Mouse (Mus musculus): ENCODE results near the gene Dchs1.
"Not testable (repeated sequence)": the region's sequence is repeated elsewhere in the genome, so short reads cannot be mapped to it uniquely, and the experiment has no call there.

Gene Dchs1

DNA sequence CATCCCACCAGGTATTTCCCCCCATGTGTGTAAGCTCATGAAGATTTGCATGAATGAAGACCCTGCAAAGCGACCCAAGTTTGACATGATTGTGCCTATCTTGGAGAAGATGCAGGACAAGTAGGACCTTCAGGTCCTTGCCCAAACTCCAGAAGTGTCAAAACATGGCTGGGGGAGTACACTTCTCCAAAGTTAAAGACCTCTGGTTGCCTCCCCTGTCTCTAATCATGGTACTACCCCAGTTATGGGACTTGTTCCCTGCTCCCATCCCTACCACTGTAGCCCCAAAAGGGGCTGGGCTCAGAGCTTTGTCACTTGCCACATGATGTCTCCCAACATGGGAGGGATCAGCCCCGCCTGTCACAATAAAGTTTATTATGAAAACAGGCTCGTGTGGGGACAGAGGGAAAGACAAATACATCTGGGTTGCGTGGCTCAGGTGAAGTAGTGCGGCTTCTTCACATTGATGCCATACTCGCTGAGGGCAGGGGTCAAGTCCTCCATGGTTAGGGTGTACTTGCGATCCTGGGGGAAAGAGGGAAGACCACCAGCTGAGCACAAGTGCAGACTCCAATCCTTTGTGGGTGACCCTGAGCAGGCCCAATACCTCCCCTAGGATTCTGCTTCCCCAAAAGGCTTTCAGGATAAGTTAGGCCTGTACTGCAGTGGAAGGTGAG, 44.8 kb downstream of the Dchs1 start:
- DNase-seq (ENCODE audit: low spot score): not testable (repeated sequence)

DNA sequence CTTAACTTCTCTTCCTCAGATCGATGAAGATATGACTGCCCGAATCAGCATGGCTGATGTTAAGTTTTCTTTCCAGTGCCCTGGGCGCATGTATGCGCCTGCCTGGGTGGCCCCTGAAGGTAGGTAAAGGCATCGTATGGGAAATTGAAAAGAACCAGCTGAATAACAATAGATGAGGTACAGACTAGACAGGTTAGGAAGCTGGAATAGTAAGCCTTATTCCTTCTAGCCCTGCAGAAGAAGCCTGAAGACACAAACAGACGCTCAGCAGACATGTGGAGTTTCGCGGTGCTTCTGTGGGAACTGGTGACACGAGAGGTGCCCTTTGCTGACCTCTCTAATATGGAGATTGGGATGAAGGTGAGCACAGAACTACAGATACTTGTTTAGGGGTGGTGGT, 45.5 kb downstream of the Dchs1 start:
- DNase-seq (ENCODE audit: low spot score): no peak

DNA sequence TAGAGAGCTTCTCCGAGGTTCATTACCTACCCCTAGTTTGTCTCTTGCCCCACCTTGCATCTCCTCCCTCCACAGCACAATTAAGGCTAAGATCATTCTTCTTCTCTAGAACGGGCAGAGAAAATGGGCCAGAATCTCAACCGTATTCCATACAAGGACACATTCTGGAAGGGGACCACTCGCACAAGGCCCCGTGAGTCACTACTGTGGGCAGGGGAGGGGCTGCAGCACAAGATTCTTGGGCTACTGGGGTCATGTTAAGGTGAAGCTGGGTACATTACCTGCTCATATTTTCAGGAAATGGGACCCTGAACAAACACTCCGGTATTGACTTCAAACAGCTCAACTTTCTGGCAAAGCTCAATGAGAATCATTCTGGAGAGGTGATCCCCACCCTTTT, 46.6 kb downstream of the Dchs1 start:
- DNase-seq (ENCODE audit: low spot score): no peak

DNA sequence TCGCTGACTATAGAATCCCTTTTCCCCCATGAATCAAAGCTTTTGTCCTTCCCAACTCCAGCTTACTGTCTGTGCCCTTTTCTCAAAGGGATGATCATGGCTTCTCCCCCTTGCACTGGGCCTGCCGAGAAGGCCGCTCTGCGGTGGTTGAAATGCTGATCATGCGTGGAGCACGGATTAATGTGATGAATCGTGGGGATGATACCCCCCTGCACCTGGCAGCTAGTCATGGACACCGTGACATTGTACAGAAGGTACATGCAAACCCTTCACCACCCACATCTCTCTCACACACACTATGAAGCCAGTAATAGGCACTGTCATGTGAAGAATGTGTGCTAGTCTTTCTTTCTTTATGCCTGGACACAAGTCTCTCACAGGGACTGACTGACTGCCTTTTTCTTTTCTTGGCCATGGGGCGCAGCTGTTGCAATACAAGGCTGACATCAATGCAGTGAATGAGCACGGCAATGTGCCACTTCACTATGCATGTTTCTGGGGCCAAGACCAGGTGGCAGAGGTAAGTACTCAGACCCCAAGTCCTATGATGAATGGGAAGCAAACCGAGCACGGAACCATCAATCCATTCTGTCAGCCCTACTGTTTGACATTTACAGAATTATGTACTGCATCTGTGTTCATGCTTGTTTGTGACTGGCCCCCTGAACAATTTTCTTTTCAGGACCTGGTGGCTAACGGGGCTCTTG, 47.2 kb downstream of the Dchs1 start:
- DNase-seq (ENCODE audit: low spot score): no peak

DNA sequence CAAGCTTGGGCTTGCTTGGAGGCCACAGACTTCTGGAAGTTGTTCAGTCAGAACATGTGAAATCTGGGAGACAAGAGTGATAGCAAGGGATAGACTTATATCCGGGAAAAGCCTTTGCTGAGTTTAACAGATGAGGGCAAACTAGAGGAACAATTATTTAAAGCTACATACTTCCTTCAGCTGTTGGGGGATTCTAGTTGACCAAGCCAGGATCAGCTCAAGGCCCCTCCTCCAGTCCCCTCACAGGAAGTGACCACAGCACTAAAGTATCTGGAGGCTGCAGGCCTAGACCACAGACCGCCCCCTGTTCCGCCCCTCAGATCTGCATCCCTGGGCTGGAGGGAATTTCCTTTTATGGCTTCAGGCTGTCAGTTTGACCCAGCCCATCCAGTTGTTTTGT, 48.5 kb downstream of the Dchs1 start:
- no peak for DNase-seq (ENCODE audit: low spot score)

DNA sequence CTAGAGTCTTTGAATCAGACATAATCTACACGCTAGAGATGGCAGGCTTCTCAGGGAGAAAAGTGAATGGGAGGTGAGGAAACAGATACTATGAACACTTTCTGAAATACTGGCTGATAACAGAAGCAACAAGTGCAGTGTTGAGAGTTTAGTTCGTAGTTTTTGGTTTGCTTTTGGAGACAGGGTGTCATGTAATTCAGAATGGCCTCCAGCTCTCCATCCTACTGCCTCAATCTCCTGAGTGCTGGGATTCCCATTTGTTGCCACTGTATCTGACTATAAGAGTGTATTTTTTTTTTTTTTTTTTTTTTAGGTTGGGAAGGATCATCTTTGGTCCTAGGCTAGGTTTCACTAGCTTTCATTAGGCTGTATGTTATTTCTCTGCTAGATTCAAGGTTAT, 49.2 kb downstream of the Dchs1 start:
- no peak for DNase-seq (ENCODE audit: low spot score)

DNA sequence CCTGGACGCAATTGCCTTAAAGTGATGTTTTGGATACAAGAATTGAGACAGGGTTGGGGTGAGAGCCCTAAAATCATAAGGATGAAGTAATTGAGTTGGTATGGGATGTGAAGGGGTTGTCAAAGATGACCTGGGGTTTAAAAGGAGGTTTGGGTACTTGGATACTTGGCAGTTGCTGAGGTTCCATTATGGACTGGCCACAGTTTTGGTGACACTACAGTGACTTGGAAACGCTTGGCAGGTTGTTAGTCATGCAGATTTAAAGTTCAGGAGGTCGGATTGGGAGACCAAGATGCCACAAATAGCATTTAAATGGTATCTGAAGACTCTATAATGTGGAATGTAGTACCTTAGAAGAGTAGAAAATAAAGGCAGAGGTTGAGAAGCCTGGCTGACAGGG, 49.8 kb downstream of the Dchs1 start:
- DNase-seq (ENCODE audit: low spot score): no peak

DNA sequence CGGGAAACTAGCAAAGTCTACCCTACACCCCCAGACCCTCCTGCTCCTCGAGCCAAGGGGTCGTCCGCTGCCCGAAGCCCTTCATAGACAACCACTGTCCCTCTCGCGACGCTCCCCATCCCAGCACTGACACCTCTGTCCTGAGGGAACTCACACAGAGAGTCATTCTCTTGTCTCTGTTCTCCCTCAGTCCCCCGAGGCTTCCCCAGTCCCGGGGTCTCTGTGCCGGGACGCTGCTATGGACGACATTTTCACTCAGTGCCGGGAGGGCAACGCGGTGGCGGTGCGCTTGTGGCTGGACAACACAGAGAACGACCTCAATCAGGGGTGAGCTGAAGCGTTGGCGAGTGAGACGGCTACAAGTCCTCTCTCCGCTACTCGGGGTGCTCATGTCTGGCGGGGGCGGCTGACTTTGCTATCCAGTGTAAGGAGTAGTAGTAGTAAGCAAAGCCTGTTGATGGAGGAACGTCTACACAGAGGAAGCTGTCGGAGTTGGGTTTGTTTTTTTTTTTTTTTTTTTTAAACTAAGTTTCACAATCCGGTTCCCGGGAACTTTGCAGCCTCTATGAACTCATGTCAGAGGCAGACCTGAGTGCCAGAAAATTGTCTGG, 50.4 kb downstream of the Dchs1 start, which contains the start of gene Rrp8:
Gene Rrp8, minus strand, starts transcription at position 475 of the 611 bp plus-strand sequence.
- DNase-seq (ENCODE audit: low spot score): no peak

DNA sequence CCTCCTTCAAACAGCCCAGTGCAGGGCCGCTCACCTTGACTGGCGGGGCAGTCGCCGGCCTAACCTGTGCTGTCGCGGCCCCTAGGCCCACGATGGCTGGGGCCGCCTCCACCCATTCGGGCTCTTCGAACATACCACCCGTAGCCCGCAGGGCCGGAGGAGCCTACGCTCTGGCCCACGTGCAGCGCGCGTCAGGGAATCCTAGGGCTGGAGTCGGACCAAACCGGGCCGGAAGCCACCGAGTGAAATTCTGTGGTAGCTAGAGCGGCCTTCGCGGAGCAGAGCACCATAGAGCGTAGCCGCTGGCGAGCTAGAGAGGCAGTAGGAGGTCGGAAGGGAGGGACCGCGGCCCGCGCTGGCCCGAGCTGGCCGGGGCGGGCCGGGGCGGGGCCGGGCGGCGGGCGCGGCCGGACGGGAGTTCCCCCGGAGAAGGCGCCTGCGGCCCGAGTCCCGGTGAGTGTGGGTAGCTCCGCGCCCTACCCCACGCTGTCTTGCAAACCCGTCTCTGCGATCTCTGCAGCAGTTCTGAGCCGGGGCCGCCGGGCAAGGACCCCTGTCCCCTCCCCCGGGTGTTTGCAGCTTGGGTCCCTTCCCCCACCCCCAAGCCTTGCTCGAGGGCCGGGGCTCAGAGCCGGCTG, 51.1 kb downstream of the Dchs1 start, which contains the start of gene Ilk:
Gene Ilk, plus strand, starts transcription at position 329 of the 638 bp plus-strand sequence.
- peak; percentile 85 for DNase-seq (ENCODE audit: low spot score)

DNA sequence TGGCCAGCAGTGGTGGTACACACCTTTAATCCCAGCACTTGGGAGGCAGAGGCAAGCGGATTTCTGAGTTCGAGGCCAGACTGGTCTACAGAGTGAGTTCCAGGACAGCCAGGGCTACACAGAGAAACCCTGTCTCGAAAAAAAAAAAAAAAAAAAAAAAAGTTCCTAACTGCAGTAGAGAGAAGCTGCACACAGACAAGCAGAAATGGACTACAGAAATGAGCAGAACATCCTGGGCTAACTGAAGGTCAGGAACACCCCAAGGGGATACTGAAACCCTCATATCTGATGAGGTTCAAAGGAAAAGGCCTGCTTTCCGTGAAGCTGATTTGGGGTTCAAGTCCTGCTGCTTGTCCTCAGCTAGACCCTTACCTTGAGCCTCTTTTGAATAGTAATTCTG, 52.0 kb downstream of the Dchs1 start:
- not testable (repeated sequence) for DNase-seq (ENCODE audit: low spot score)

DNA sequence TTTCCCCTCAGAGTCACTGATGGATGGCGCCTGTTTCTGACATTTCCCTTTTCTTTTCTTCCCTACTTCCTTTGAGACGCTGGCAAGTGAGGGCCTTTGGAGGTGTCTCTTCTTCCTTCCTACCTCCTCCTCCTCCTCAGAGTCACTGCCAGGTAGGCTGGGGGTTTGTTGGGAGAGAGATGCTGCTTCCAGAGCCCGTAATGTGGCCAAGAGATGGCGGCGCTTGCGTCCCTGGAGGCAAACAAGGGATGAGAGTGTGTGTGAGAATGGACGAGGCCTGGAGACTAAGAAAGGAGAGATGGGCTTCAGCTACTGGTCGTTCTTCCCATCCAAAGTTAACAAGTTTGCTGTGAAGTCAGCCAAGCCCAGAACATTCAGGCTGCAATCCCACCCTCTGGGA, 52.6 kb downstream of the Dchs1 start:
- DNase-seq (ENCODE audit: low spot score): no peak

DNA sequence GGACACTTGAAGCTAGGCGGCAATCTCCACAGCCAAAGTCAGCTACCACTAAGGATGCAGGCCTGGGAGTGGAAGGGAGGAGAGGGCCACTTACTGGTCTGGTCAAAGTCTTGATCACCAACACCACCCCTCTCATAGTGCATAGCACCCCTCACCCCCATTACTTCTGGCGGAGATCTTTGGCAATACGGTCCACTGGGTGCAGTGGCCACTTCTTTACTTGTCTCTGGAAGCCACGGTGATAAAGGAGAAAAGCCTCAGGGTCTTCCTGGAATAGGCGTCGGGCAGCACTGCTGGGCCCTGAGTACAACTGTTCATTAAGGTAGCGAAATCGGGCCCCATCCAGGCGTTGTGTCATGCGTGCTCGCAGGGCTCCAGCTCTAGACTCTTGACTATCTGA, 53.6 kb downstream of the Dchs1 start:
- no peak for DNase-seq (ENCODE audit: low spot score)

DNA sequence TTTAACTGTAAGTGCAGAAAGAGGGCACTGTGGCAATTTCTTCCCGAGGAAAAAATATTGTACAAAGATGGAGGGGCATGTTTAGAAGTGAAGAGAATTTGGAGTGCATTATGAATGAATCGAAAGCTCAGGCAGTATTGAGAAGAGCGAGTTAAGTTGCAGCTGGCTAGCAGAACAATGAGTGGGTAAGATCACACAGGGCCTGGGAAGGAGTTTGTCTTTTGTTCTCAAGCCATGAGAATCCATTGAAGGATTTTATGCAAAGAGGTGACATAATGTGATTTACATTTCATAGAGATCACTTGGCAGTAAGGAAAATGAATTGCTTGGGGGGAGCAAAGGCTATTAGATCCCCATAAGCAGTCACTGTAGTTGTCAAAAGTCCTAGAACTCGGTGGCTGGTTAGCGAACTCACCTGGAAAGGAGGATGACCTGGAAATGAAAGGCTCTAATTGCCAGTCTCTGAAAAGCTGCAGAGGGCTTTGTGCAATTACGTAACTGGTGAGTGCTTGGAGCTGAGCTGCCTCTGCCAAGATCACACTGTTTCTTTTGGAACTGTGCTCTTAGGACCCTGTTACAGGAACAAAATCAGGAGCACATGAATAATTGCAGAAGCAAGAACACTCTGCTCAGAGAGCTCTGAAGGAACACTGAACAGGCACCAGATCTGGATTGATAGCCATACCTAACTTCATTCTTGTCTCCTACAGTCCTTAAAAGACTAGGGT, 58.6 kb downstream of the Dchs1 start:
- DNase-seq (ENCODE audit: low spot score): no peak

DNA sequence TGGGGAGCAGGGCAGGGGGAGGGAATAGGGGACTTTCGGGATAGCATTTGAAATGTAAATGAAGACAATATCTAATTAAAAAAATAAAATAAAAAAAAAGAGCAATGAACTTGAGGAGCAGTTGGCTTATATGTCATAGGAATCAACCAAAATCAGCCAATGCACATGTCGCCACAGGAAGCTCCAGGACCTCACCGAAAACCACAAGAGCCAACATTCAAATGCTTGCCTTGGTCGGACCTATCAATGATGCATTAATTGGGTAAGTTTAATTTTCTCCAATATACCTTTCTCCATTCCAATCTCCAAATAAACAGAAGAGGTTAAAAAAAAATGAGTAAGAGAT, 60.5 kb downstream of the Dchs1 start:
- DNase-seq (ENCODE audit: low spot score): no peak

DNA sequence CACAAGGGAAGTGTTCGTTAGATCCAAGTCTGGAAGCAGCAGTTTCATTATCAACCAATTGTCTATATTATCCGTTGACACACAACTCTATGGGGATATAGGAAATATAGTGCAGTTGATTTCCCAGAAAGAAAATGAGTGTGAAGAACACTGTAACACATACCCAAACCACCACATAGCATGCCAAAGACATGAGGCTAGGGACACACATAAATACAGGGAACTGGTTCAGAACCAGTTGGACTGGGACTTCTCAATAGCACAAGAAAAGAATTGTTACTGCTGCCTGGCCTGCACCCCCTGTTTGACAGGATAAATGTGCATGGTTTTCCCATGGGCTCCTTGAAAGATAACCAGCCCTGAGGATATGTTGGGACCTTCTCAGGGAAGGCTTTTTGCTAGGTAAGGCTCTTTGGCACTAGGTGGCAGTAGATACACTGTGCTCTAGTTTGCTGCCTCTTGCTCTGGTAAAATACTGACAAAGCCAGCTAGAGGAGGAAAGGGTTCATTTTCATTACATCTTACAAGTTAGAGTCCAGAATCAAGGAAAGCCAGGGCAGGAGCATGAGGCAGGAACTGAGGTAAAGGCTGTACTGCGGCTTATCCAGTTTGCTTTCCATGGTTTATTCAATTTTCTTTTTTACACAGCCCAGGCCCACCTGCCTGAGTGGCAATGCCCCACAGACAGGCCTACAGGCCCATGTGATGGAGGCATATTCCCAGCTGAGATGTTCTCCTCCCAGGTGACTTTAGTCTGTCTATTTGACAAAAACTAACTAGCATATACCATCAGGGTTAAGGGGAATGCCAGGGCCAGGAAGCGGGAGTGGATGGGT, 61.1 kb downstream of the Dchs1 start:
- peak; percentile 70 for DNase-seq (ENCODE audit: low spot score)

DNA sequence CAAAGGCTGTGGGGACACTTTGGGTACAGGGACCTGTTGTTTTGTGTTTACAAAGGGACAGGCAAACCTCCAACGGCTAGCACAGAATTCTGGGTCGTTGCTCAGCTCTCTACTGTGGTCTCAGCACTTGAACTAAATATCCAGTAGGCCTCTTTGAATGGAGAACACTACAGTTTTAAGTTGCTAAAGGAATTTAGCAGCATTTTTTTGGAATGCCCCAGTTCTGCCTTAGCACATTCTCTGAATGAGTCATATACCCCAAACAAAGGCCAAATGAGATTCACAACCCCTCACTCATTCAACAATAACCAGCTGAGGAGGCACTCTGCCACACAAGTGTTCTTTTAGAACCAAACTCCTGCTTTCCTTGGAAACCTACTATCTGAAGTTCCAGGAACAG, 65.5 kb downstream of the Dchs1 start:
- DNase-seq (ENCODE audit: low spot score): no peak

DNA sequence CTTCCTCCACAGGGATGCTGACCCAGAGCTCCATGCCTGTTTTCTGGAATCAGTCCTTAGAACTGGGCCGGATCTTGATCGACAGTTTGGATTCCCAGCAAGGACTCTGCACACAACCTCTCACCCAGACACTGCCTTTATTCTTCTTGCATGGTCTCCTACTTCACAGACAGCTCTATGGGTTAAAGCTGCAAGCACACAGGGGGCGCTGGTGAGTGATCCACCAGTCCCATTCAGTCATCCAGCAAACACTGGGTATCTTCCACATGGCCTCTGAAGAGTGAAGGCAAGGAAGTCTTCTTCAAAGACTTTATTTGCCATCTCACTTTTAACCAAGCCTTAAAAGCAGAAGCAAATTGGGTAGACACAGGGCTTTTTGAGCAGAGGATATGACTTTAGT, 72.1 kb downstream of the Dchs1 start:
- no peak for DNase-seq (ENCODE audit: low spot score)

DNA sequence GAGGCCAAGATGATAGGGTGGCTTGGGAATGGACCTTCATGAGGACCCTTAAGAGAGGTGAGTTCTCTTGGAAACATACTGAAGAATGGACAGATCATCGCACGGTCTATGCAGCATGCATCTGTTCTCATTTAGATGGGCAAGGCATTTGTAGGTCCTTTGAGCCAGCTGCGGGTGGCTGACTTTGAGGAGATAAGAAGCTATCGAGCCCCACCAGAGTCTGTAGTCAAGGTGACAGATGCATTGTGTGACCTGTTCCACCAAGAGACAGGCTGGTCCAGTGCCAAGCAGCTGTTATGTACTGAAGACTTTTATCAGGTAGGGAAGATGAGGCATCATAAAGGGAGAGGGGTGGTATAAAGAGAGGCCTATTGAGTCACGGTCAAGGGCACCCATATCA, 78.7 kb downstream of the Dchs1 start:
- DNase-seq (ENCODE audit: low spot score): no peak

DNA sequence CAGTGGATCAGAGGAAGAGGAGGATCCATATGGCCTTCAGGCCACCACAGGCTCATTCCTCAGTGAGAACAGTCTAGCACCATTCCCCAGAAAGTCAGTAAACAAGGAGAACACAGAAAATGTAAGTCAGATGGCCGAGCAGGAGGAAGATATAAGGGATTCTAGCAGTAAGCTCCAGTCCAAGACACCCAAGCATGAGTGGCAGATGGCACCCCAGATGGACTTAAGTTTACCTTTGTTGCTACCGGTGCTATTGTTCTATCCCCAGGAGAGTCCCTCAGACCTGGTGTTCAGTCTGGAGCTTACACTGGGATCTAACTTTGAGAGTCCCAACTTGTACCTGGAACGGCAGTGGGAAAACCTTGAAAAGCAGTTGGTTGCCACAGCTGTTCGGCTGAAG, 83.6 kb downstream of the Dchs1 start:
- no peak for DNase-seq (ENCODE audit: low spot score)

DNA sequence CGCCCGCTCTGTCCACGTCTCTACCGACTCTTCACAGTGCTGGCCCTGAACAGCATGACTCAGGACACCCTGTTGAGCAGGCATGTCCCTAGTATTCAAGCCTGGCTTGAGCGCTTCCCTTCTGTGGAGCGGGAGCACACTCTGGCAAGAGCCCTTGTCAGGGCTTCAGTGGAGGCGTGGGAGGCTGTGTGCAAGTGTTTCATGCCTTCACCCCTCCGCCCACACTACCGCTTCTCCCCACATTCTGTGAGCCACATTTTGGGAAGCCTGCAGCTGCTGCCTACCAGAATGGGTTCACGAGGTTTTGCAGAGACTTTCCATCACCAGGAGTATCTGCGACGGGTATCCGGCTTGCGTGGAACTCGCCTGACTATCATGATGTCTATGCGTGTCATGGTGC, 84.3 kb downstream of the Dchs1 start:
- peak; percentile 29 for DNase-seq (ENCODE audit: low spot score)

All from left cerebral cortex, adult 11 months (tissue).